Mouse (Mus musculus) midbrain, embryonic 14.5 days (tissue): ENCODE measurements around the gene Cd19. TPM values are rescaled to one million over a fixed set of nuclear protein-coding genes. Genes with fewer than 3 reads are reported as not detected.

Experiments used
- ATAC-seq: fragments of 200-750 bp; cut with Nextera tagmentation; 2 replicates; pipeline ENCODE4 v1.8.0; 2017; ENCODE audit warnings: moderate number of reproducible peaks, moderate library complexity; ENCODE audit not compliant: low FRiP score, low TSS enrichment
- DNase-seq: peaks from one replicate; pipeline ENCODE4 v3.0.0-alpha.2; 2015
- H3K27ac ChIP-seq: fragments of 300-500 bp; sonication (generic); replicated peaks from 2 replicates; pipeline ENCODE4 v1.5.1; 2014; ENCODE audit warnings: mild to moderate bottlenecking, low read depth, low read length, moderate library complexity
- H3K27me3 ChIP-seq: fragments of 300-500 bp; sonication (generic); 2 replicates; pipeline ENCODE4 v1.6.1; 2014; ENCODE audit warnings: low read length, control low read depth, mixed read lengths; ENCODE audit not compliant: control insufficient read depth, insufficient read depth
- H3K36me3 ChIP-seq: fragments of 300-500 bp; sonication (generic); 2 replicates; pipeline ENCODE4 v1.6.1; 2014; ENCODE audit warnings: low read length, control low read depth; ENCODE audit not compliant: control insufficient read depth, insufficient read depth
- H3K4me1 ChIP-seq: fragments of 300-500 bp; sonication (generic); 2 replicates; pipeline ENCODE4 v1.6.1; 2014; ENCODE audit warnings: mild to moderate bottlenecking, antibody characterized with exemption, low read length, control low read depth; ENCODE audit not compliant: control insufficient read depth, insufficient read depth
- H3K4me2 ChIP-seq: fragments of 300-500 bp; sonication (generic); 2 replicates; pipeline ENCODE4 v1.6.1; 2014; ENCODE audit warnings: mild to moderate bottlenecking, low read length, moderate library complexity
- H3K4me3 ChIP-seq: fragments of 300-500 bp; sonication (generic); replicated peaks from 2 replicates; pipeline ENCODE4 v1.5.1; 2014; ENCODE audit warnings: low read depth, low read length
- H3K9ac ChIP-seq: fragments of 300-500 bp; sonication (generic); replicated peaks from 2 replicates; pipeline ENCODE4 v1.6.1; 2014; ENCODE audit warnings: mild to moderate bottlenecking, low read length, moderate library complexity
- H3K9me3 ChIP-seq: fragments of 300-500 bp; sonication (generic); 2 replicates; pipeline ENCODE4 v1.6.1; 2016; ENCODE audit warnings: low read length, control low read depth, mixed read lengths; ENCODE audit not compliant: control insufficient read depth
- WGBS: fragments of 180-500 bp; shearing (Covaris S2); extraction: QIAGEN DNeasy Blood & Tissue Kit; methylation state at CpG from one replicate; pipeline ENCODE4 v1.1.7; 2014; 5-methylcytosine and 5-hydroxymethylcytosine counted together
- microRNA-seq: library from miRNA; unstranded; fragments of <30 nt; microRNA quantifications from one replicate; pipeline ENCODE4, GENCODE M21; 2016
- polyA plus RNA-seq: library from polyadenylated mRNA; unstranded; fragments of >200 nt; fragmentation: Nextera tagmentation; extraction: Ambion mirVana; gene quantifications from 2 replicates; pipeline ENCODE4 v1.2.1, GENCODE M21; 2014

Gene Cd19
- polyA plus RNA-seq, 1 experiment from 2014 or later, result not detected

DNA sequence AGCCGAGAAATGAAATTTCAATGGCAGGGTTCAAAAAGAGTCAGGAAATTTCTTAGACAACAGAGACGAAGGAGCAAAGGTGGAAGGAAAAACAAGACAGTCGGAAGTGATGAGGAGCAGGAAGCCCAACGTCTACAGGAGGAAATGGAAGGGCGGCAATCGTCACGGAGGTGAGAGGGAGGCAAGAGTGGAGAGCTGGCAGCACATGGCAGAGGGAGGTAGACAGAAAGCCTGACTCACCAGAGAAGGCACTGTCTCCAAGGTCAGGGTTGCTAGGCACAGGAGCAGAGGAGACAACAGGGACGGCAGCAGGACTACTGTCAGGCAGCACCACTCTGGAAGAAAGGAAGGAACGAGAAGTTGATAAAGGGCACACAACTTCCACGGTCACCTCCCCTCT lies 47.1 kb downstream of the Cd19 start:
- 90% methylated on average over 10 of the region's 10 CpGs for WGBS

DNA sequence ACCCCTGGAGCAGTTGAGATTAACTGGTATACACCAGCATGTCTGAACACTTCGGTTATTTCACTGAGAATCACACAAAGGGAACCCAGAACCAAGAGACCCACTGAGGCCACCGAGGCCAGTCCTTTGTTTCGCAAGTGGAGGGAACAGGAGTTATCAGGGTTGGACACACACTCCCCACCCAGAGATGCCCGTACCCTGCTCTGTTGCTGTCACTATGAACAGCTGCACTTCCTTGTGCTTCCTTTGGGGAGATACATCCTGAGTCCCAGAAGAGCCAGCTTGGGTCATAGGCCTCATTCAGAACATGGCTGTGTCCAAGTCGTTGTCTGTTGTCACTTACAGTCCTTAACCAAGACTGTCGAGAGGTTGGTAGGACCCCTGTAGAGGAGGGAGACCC lies 51.7 kb downstream of the Cd19 start:
- ATAC-seq (no peak), DNase-seq (no peak)
- peaks cover 18% of the 10 kb centered on the region for H3K36me3 ChIP-seq
- H3K4me2 ChIP-seq, result no peak overlapping the region
- no peak overlapping the region for H3K4me3 ChIP-seq
- H3K9me3 ChIP-seq, result no peaks in the 10 kb centered on the region
- H3K27me3 ChIP-seq, result no peaks in the 10 kb centered on the region
- WGBS, result 84% methylated on average over 6 of the region's 6 CpGs
- no peak overlapping the region for H3K9ac ChIP-seq
- no peaks in the 10 kb centered on the region for H3K4me1 ChIP-seq
- H3K27ac ChIP-seq, result no peak overlapping the region

More for the DNA sequence above, 47.1 kb downstream of the Cd19 start:
- DNase-seq (no peak), ATAC-seq (no peak)
- no peaks in the 10 kb centered on the region for H3K9me3 ChIP-seq
- H3K27ac ChIP-seq, result no peak overlapping the region
- H3K4me2 ChIP-seq, result no peak overlapping the region
- H3K4me1 ChIP-seq, result no peaks in the 10 kb centered on the region
- no peaks in the 10 kb centered on the region for H3K27me3 ChIP-seq
- no peak overlapping the region for H3K4me3 ChIP-seq
- no peak overlapping the region for H3K9ac ChIP-seq
- H3K36me3 ChIP-seq, result peaks cover 59% of the 10 kb centered on the region

- DNase-seq, result peak; percentile 23
- H3K4me2 ChIP-seq, result no peak overlapping the region
These were observed 55.6 kb downstream of the Cd19 start for GRCm38 (mm10) chr7:126359049-126359448.

More at GRCm38 (mm10) chr7:126359049-126359448, 55.6 kb downstream of the Cd19 start:
- 77% methylated on average over 13 of the region's 13 CpGs for WGBS
- Histone ChIP-seq H3K9me3 (no peaks in the 10 kb centered on the region), H3K27me3 (no peaks in the 10 kb centered on the region), H3K4me1 (no peaks in the 10 kb centered on the region), H3K9ac (no peak overlapping the region), H3K36me3 (peaks cover 6% of the 10 kb centered on the region), H3K27ac (no peak overlapping the region), H3K4me3 (no peak overlapping the region)
- ATAC-seq, result no peak

Small RNAs within 50 kb of the gene (microRNA-seq; reads per million reads assigned to microRNA genes)
- not detected for gene Mir7058

Other genes with a start within 250 kb of the Cd19 start
- 64.2 and 65.1 TPM in 2 replicates for gene Xpo6, start 214.4 kb downstream of the Cd19 start, polyA plus RNA-seq
- 391 and 401 TPM in 2 replicates for gene Sbk1, start 142.3 kb downstream of the Cd19 start, polyA plus RNA-seq
- 0.65 and 0.92 TPM in 2 replicates for gene Lat, start 45.3 kb downstream of the Cd19 start, polyA plus RNA-seq
- 60.4 and 74.5 TPM in 2 replicates for gene Spns1, start 37.4 kb downstream of the Cd19 start, polyA plus RNA-seq
- 3.5 and 4.9 TPM in 2 replicates for gene Nfatc2ip, start 18.2 kb downstream of the Cd19 start, polyA plus RNA-seq
- 19.6 and 22.1 TPM in 2 replicates for gene Rabep2, start 13.9 kb upstream of the Cd19 start, polyA plus RNA-seq
- gene Atp2a1, start 48.2 kb upstream of the Cd19 start, polyA plus RNA-seq, result 0.39 TPM in 1 of 2 replicates, not detected in the other
- 67.5 and 73.1 TPM in 2 replicates for gene Sh2b1, start 60.5 kb upstream of the Cd19 start, polyA plus RNA-seq
- 118 and 135 TPM in 2 replicates for gene Tufm, start 72.5 kb upstream of the Cd19 start, polyA plus RNA-seq
- 51.8 and 73.2 TPM in 2 replicates for gene Atxn2l, start 88.5 kb upstream of the Cd19 start, polyA plus RNA-seq
- gene Eif3c, start 151.5 kb upstream of the Cd19 start, polyA plus RNA-seq, result 171 and 174 TPM in 2 replicates
- gene Apobr, start 170.1 kb upstream of the Cd19 start, polyA plus RNA-seq, result 0.28 and 0.55 TPM in 2 replicates
- gene Cln3, start 170.9 kb upstream of the Cd19 start, polyA plus RNA-seq, result 26.5 and 27.7 TPM in 2 replicates
- not detected in 2 replicates for gene Il27, start 180.1 kb upstream of the Cd19 start, polyA plus RNA-seq
- 0.84 and 5.8 TPM in 2 replicates for gene Nupr1, start 216.0 kb upstream of the Cd19 start, polyA plus RNA-seq
- gene Sgf29, start 234.4 kb upstream of the Cd19 start, polyA plus RNA-seq, result 64.6 and 71.3 TPM in 2 replicates